Mouse (Mus musculus) brown adipose tissue, adult 24 weeks (tissue): ENCODE data around the gene Atxn2. TPM values are rescaled to one million over a fixed set of nuclear protein-coding genes. Genes with fewer than 3 reads are reported as not detected.
A peak's percentile ranks its signal among the peaks of the same experiment; 100 is the strongest.

ENCODE experiments used
- H3K27ac ChIP-seq: fragments of 200-500 bp; replicated peaks from 2 replicates; pipeline ENCODE4 v1.5.1; 2012; ENCODE audit warnings: low read depth, mild to moderate bottlenecking, low read length
- H3K4me1 ChIP-seq: fragments of 200-500 bp; 2 replicates; pipeline ENCODE4 v1.6.1; 2012; ENCODE audit warnings: low read length, mixed read lengths; ENCODE audit not compliant: control insufficient read depth, insufficient read depth, insufficient read length
- H3K4me3 ChIP-seq: fragments of 200-500 bp; 2 replicates; pipeline ENCODE4 v1.5.1; 2012; ENCODE audit warnings: low read depth, mild to moderate bottlenecking, low read length, moderate library complexity; ENCODE audit not compliant: insufficient read depth
- polyA plus RNA-seq: library from polyadenylated mRNA; stranded (reverse); fragments of >200 nt; gene quantifications from 2 replicates; pipeline ENCODE4 v1.2.4, GENCODE M21; 2012; ENCODE audit not compliant: missing spikeins, insufficient read depth, insufficient read length

Atxn2 gene
- polyA plus RNA-seq, 1 experiment: 126 TPM

- Histone ChIP-seq H3K4me1 (peaks cover 17% of the 10 kb centered on the region), H3K4me3 (no peak overlapping the region), H3K27ac (no peak overlapping the region)
Observed at GRCm38 (mm10) chr5:121811485-121811931, 100.4 kb downstream of the Atxn2 start.

GRCm38 (mm10) chr5:121812526-121813243 is 101.5 kb downstream of the Atxn2 start:
- peaks cover 17% of the 10 kb centered on the region for H3K4me1 ChIP-seq
- H3K27ac ChIP-seq: no peak overlapping the region
- no peak overlapping the region for H3K4me3 ChIP-seq

GRCm38 (mm10) chr5:121813744-121814143 is 102.6 kb downstream of the Atxn2 start:
- Histone ChIP-seq H3K4me3 (no peak overlapping the region), H3K27ac (no peak overlapping the region), H3K4me1 (peaks cover 17% of the 10 kb centered on the region)

GRCm38 (mm10) chr5:121815067-121815466 is 103.9 kb downstream of the Atxn2 start:
- H3K27ac ChIP-seq: no peak overlapping the region
- peaks cover 15% of the 10 kb centered on the region for H3K4me1 ChIP-seq
- no peak overlapping the region for H3K4me3 ChIP-seq

- Histone ChIP-seq H3K4me1 (peaks cover 21% of the 10 kb centered on the region), H3K27ac (no peak overlapping the region), H3K4me3 (no peak overlapping the region)
Observed at GRCm38 (mm10) chr5:121815867-121816380, 104.8 kb downstream of the Atxn2 start.

GRCm38 (mm10) chr5:121816611-121817010 is 105.5 kb downstream of the Atxn2 start:
- H3K27ac ChIP-seq: no peak overlapping the region
- peaks cover 18% of the 10 kb centered on the region for H3K4me1 ChIP-seq
- H3K4me3 ChIP-seq: no peak overlapping the region

- H3K4me1 ChIP-seq: peaks cover 12% of the 10 kb centered on the region
- H3K27ac ChIP-seq: no peak overlapping the region
- H3K4me3 ChIP-seq: no peak overlapping the region
Observed at GRCm38 (mm10) chr5:121817551-121817950, 106.4 kb downstream of the Atxn2 start.

- H3K4me1 ChIP-seq: peaks cover 21% of the 10 kb centered on the region
- H3K4me3 ChIP-seq: no peak overlapping the region
- H3K27ac ChIP-seq: no peak overlapping the region
Observed at GRCm38 (mm10) chr5:121818401-121818800, 107.3 kb downstream of the Atxn2 start.

- H3K4me1 ChIP-seq: peaks cover 25% of the 10 kb centered on the region
- H3K4me3 ChIP-seq: no peak overlapping the region
- H3K27ac ChIP-seq: no peak overlapping the region
Observed at GRCm38 (mm10) chr5:121818862-121819261, 107.7 kb downstream of the Atxn2 start.

GRCm38 (mm10) chr5:121819559-121819958 is 108.4 kb downstream of the Atxn2 start:
- Histone ChIP-seq H3K27ac (0 out of 2 replicates have a peak overlapping the region, but pooled peaks have one; percentile 11), H3K4me1 (peaks cover 32% of the 10 kb centered on the region), H3K4me3 (no peak overlapping the region)

GRCm38 (mm10) chr5:121820161-121820560 is 109.0 kb downstream of the Atxn2 start:
- Histone ChIP-seq H3K4me1 (peaks cover 36% of the 10 kb centered on the region), H3K27ac (0 out of 2 replicates have a peak overlapping the region, but pooled peaks have one; percentile 11), H3K4me3 (no peak overlapping the region)

GRCm38 (mm10) chr5:121820657-121821056 is 109.5 kb downstream of the Atxn2 start:
- Histone ChIP-seq H3K4me1 (peaks cover 40% of the 10 kb centered on the region), H3K4me3 (no peak overlapping the region), H3K27ac (no peak overlapping the region)

GRCm38 (mm10) chr5:121821116-121821515 is 110.0 kb downstream of the Atxn2 start:
- no peak overlapping the region for H3K27ac ChIP-seq

GRCm38 (mm10) chr5:121821552-121821951 is 110.4 kb downstream of the Atxn2 start:
- H3K27ac ChIP-seq: no peak overlapping the region
- H3K4me1 ChIP-seq: peaks cover 46% of the 10 kb centered on the region
- H3K4me3 ChIP-seq: no peak overlapping the region

More at GRCm38 (mm10) chr5:121821116-121821515, 110.0 kb downstream of the Atxn2 start:
- H3K4me1 ChIP-seq: peaks cover 43% of the 10 kb centered on the region
- H3K4me3 ChIP-seq: no peak overlapping the region

GRCm38 (mm10) chr5:121822786-121823505 is 111.8 kb downstream of the Atxn2 start:
- peaks cover 54% of the 10 kb centered on the region for H3K4me1 ChIP-seq
- H3K4me3 ChIP-seq: no peak overlapping the region
- H3K27ac ChIP-seq: peak overlapping the region; percentile 67
